Mouse (Mus musculus): Measurements from ENCODE around the gene Ccdc59.

Ccdc59 gene

GRCm38 (mm10) chr10:105840928-105841888, at the start of gene Ccdc59, which contains the start of gene Mettl25:
Ccdc59 (plus strand) TSS chr10:105841067.
Mettl25 (minus strand) TSS chr10:105841380.
- peak; percentile 97 for DNase-seq (ENCODE audit: low spot score)

DNA sequence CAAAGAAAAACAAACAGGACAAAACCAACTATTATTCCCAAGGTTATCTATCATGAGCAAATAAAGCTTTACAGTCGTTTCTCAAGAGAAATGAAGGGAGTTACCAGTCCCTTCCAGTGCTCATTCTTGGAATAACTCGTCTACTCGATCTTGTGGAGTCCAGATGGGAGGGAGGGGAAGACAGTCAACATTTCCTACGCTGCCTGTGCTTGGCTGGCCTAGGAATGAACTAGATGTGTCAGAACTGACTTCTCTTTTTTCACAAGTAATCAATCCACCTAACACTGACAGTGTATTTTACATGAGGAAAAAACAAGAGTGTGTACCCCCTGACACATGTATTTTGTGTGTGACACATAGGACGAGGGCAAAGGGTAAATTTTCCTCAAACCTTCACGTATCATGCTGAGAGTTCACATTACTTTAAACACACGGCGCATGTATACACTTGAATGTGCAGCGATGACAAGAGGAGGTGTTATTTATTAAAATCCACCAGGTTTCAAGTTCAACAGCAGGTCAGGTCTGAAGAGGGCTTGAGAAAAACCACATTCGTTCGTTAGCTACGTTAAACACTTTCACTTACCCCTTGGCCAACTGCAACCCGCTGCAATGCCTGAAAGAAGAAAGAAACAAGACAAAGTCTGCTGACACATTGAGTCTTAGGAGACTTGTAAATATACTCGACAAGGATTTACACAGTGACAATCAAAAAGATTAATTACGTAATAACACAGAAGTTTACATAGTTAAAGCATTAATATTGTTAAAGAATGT, 46.9 kb upstream of the Ccdc59 start:
- DNase-seq (ENCODE audit: low spot score) = no peak

GRCm38 (mm10) chr10:105797250-105797924, 43.5 kb upstream of the Ccdc59 start:
- DNase-seq (ENCODE audit: low spot score) = no peak

GRCm38 (mm10) chr10:105801147-105801546, 39.7 kb upstream of the Ccdc59 start:
- no peak for DNase-seq (ENCODE audit: low spot score)

GRCm38 (mm10) chr10:105802132-105802531, 38.7 kb upstream of the Ccdc59 start:
- no peak for DNase-seq (ENCODE audit: low spot score)

GRCm38 (mm10) chr10:105803461-105803860, 37.4 kb upstream of the Ccdc59 start:
- no peak for DNase-seq (ENCODE audit: low spot score)

DNA sequence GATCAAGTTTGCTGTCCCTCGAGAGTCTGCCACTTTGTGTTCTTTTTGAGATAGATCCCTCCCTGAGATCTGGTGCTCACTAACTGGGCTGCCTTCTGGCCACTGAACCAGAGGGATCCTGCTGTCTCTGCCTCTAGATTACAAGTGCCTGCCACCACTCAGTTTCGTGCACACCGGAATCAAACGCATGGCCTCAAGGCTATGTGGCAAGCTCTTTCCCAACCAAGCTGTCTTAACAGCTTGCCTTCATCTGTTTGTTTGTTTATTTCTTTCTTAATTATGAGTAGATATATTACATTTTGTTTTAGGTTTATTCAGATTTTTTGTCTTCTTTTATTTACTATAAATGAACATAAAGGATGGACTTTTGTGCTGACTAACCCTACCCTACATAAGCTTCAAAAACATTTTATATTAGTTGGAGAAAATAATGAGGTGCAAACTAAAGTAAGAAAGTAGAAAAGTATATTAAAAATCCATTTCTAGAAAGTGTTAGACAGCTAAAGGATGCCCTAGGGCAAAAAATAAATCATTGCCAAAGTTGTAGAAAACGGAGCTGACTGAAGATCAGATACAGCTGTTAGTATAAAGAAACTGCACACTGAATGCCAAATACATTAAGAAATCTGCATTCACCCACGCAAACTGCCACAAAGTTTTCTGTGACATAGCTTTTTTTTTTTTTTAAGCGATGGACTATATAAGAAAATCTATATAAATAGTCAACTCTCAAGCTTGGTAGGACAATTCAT, 34.4 kb upstream of the Ccdc59 start:
- DNase-seq (ENCODE audit: low spot score) = no peak

- DNase-seq (ENCODE audit: low spot score) = no peak
Observed at GRCm38 (mm10) chr10:105834627-105835228, 6.1 kb upstream of the Ccdc59 start.

DNA sequence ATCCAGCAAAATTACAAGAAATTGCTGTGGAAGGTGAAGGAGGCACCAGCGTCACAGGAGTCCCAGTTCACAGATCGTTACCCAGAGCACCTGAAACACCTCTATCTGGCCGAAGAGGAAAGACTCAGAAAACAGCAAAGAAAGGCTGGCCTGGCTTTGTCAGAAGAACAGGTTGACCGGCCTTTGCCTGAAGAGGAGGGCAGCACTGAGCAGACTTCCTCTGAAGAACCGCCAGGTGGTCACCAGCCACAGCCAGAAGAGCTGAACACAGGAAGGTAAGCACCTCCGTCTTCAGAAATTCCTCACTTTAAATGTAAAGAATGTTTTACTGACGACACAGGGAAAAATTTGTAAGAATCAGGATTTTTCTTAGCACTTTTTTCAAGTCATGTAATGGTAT, 1.7 kb downstream of the Ccdc59 start:
- no peak for DNase-seq (ENCODE audit: low spot score)

DNA sequence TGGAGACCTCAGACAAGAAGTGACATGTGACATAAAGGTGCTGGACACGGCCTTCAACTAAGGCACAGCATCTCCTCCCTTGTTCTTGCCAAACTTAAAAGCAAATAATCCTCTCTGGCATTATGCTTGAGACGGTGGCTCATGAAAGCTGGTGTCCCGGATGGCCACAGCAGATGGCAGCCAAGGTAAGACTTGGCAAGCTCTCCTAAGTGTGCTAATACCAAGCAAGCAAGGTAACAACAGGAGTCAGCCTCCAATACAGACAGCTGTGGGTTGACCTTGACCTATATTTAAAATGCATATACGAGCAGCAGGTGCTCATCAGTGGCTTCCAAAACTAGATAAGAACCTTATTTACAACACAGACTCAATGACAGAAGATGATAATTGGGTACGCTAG, 9.4 kb downstream of the Ccdc59 start:
- DNase-seq (ENCODE audit: low spot score) = no peak

- DNase-seq (ENCODE audit: low spot score) = no peak
Observed at GRCm38 (mm10) chr10:105851136-105851535, 10.3 kb downstream of the Ccdc59 start.

DNA sequence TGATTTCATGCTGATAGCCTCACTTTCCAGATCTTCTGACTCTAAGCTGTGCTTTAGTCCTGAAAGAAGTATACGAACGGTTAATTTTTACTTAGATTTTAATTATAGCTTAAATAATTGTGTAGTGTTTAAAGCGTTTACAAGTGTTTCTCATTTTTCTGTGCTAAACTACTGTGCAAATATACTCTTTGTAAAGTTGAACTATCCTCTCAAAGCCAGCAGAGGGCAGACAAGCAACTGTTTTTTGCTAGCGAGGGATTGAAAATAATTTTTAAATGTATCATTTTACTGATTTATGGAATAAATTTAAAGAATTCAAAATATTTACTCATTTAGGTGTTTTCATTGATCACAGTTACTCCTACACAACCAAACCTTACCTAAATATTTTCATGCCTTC, 26.4 kb downstream of the Ccdc59 start:
- DNase-seq (ENCODE audit: low spot score) = no peak
